Mouse (Mus musculus) spleen, embryonic (tissue): ENCODE data around the gene Gpr12.
"Not testable (repeated sequence)": the region's sequence is repeated elsewhere in the genome, so short reads cannot be mapped to it uniquely, and the experiment has no call there.

Experiments used
- CTCF ChIA-PET: fragments of 350-600 bp; sonication (Branson Sonifier 250); formaldehyde crosslinking; loops from one replicate; lab custom pipeline; 2022; lab: Charles Lee

Gene Gpr12

GRCm38 (mm10) chr5:146584478-146585306 is at the start of gene Gpr12:
TSS of gene Gpr12 (minus strand) at chr5:146585239.
- CTCF ChIA-PET, result no interaction called here

- CTCF ChIA-PET, result interaction anchor here (0.6 kb wide), 1 partner anchor 273 kb away, joined by 4 read pairs; no protein-coding TSS in a partner anchor
Observed at GRCm38 (mm10) chr5:146631602-146632001, 46.6 kb upstream of the Gpr12 start.

- CTCF ChIA-PET, result interaction anchor here (0.6 kb wide), 1 partner anchor 273 kb away, joined by 4 read pairs; no protein-coding TSS in a partner anchor
Observed at GRCm38 (mm10) chr5:146630961-146631360, 45.9 kb upstream of the Gpr12 start.

GRCm38 (mm10) chr5:146629636-146630035 is 44.6 kb upstream of the Gpr12 start:
- CTCF ChIA-PET, result no interaction called here

DNA sequence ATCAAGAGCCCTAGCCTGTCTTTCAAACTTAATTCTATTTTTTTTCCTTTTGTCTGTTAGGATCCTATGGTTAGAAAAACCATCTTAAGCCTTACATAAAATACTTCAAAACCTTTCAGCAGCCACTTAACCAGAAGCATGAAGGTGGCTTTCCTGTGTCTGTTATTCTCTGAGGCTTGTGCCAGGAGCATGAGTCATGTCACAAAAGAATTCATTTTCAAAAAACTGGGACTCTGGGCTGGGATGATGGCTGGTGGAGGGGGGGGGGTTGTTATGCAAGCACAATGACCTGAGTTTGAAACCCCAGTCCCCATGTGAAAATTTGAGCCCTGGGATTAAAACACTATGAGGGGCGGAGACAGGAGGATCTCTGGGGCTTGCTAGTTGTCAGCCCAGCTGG is 43.8 kb upstream of the Gpr12 start:
- CTCF ChIA-PET, result no interaction called here

GRCm38 (mm10) chr5:146627901-146628300 is 42.9 kb upstream of the Gpr12 start:
- CTCF ChIA-PET, result no interaction called here

GRCm38 (mm10) chr5:146625635-146626311 is 40.7 kb upstream of the Gpr12 start:
- CTCF ChIA-PET, result no interaction called here

- CTCF ChIA-PET, result no interaction called here
Observed at GRCm38 (mm10) chr5:146611830-146612229, 26.8 kb upstream of the Gpr12 start.

- CTCF ChIA-PET, result no interaction called here
Observed at GRCm38 (mm10) chr5:146611009-146611408, 26.0 kb upstream of the Gpr12 start.

- CTCF ChIA-PET, result interaction anchor here (0.6 kb wide), 1 partner anchor 216 kb away, joined by 3 read pairs; no protein-coding TSS in a partner anchor
Observed at GRCm38 (mm10) chr5:146609646-146610045, 24.6 kb upstream of the Gpr12 start.

DNA sequence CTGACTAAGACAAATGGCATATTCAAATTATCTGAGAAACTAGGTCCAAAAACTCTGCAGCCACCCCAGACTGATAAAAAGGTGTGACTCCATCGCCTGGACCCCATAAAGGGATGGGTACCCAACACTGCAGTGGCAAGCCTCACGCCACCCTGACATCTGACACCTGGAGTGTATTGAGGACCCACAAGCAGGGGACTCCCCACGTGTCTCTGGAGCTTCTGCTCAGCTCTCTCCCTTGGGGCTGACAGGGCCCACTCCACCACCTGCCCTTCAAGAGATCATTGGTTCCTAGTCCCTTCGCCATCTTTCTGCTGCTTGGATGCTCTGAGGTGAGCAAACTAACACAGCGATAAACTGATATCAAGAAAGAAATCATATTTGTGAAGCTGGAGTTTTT is 22.8 kb upstream of the Gpr12 start:
- CTCF ChIA-PET, result interaction anchor here (0.6 kb wide), 1 partner anchor 86 kb away, joined by 3 read pairs; no protein-coding TSS in a partner anchor

DNA sequence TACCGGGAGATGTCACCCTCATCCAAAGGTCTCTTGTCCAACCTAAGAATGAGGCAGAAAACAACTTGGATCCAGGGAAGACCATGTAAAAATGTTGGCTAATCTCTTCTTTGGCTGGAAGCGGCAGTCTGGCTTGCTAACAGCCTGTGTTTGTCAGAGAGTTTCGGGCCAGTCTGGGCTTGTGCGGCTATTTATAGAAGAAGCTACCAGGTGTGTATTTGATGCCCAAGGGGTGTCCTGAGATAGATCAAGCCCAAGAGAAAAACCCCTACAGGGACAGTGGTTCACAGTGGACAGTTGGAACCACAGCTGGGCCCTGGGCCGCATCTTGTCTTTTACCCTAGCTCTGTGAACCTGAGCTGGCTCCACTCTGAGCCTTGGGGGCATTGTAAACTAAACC is 21.9 kb upstream of the Gpr12 start:
- CTCF ChIA-PET, result no interaction called here

GRCm38 (mm10) chr5:146606221-146606620 is 21.2 kb upstream of the Gpr12 start:
- CTCF ChIA-PET, result no interaction called here

DNA sequence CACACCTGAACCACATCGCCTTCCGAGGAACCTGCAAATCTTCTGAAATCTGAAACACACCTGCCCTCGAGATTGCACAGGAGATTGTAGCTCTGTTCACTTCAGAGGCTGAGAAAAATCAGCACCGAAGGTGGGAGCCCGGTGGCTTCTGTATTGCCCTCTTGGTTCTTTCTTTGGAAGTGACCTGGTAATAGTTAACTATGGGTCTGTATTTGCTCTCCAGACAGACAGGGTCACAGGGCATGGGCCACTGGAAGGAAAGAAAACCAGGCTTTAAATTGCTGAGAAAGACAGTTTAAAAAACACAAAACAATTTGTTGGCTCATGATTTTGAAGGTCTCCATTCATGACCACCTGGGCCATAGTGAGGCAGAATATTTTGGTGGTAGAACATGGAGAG is 14.9 kb upstream of the Gpr12 start:
- CTCF ChIA-PET, result no interaction called here

DNA sequence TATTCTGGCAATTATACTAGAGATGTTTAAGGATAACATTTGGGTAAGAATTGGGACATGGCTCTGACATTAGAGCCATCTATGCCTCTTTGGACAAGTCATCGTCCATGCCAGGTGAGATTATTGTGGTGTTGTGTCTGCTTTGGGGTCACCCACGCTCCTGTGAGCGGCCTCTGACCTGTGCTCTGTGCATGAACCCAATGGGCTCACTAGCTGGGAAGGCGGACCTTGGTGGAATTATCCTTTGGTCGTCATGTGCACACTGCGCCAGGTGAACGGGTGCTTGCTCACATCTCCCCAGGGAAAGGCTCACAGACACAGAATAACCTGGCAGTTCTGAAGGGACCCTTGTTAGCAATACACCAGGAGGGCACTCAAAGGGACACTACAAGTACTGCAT is 14.2 kb upstream of the Gpr12 start:
- CTCF ChIA-PET, result not testable (repeated sequence)

- CTCF ChIA-PET, result no interaction called here
Observed at GRCm38 (mm10) chr5:146598215-146599119, 13.4 kb upstream of the Gpr12 start.

- CTCF ChIA-PET, result no interaction called here
Observed at GRCm38 (mm10) chr5:146597503-146597874, 12.4 kb upstream of the Gpr12 start.

DNA sequence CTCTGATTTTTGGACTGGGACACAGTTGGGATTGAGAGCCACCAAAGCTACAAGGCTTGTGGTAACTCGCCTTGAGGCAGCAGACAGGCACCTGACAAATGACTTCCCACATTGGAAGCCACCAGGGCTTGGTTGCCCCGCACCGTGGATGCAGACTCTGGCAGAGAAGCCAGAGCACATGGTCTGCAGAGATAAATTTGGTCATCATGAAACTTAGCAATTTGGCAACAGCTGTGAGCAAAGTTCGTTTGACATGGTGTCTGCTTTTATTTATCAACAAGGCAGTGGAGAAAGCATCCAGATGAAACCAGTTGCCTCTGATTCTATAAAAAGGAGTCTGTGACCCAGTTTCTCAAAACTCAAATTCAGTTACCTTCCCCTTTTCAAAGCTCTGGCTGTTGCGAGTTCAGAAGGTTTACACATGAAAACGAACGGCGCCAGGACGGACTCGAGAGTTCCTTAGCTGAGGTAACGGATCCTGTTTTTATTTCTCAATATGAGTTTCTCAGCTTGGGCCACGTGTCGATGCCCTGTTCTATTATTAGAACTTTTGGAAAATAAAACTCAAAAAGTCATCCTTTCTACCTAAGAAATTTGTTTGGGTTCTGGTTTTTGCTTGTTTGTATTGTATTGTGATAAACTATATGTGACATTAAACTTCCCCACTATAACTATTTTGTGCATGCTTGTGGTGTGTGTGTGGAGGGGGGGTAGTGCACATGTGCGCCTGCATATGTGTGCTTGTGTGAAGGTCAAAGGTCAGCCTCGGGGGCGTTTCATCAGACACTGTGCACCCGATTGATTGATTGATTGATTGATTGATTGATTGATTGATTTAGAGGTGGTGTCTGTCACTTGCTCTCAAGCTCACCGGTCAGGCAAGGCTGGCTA is 11.8 kb upstream of the Gpr12 start:
- CTCF ChIA-PET, result no interaction called here

- CTCF ChIA-PET, result no interaction called here
Observed at GRCm38 (mm10) chr5:146592580-146592979, 7.5 kb upstream of the Gpr12 start.

- CTCF ChIA-PET, result interaction anchor here (0.6 kb wide), 1 partner anchor 356 kb away, joined by 3 read pairs; no protein-coding TSS in a partner anchor
Observed at GRCm38 (mm10) chr5:146591636-146592035, 6.6 kb upstream of the Gpr12 start.
